Mouse (Mus musculus) E14TG2a.4 (cell line): ENCODE results near the gene Ntn5.

Source experiments
- CTCF ChIP-seq: conservative IDR thresholded peaks from 2 replicates; pipeline ENCODE4 v1.5.1; 2014; ENCODE audit warnings: low read length
- NANOG ChIP-seq: IDR thresholded peaks from 2 replicates; pipeline ENCODE4 v1.6.1; 2014; ENCODE audit warnings: borderline replicate concordance, low read length, mixed read lengths

- TF ChIP-seq CTCF = no peak
- TF ChIP-seq NANOG = no peak
These were observed 14.1 kb downstream of the Ntn5 start for GRCm38 (mm10) chr7:45697894-45698293.
